Mouse (Mus musculus): ENCODE data around the gene Alkbh6.

The Alkbh6 gene

GRCm38 (mm10) chr7:30295103-30295502, 13.4 kb upstream of the Alkbh6 start:
- DNase-seq (ENCODE audit: extremely low spot score): no peak

GRCm38 (mm10) chr7:30296816-30297215, 11.7 kb upstream of the Alkbh6 start:
- no peak for DNase-seq (ENCODE audit: extremely low spot score)

- no peak for DNase-seq (ENCODE audit: extremely low spot score)
These were observed 11.3 kb upstream of the Alkbh6 start for GRCm38 (mm10) chr7:30297266-30297665.

GRCm38 (mm10) chr7:30300914-30301313, 7.6 kb upstream of the Alkbh6 start:
- no peak for DNase-seq (ENCODE audit: extremely low spot score)

- DNase-seq (ENCODE audit: extremely low spot score): no peak
These were observed 2.3 kb upstream of the Alkbh6 start for GRCm38 (mm10) chr7:30306083-30306779.

- DNase-seq (ENCODE audit: extremely low spot score): no peak
These were observed 1.0 kb downstream of the Alkbh6 start for GRCm38 (mm10) chr7:30309395-30310129.

- no peak for DNase-seq (ENCODE audit: extremely low spot score)
These were observed 1.6 kb downstream of the Alkbh6 start for GRCm38 (mm10) chr7:30310136-30310535.

- DNase-seq (ENCODE audit: extremely low spot score): no peak
These were observed 5.3 kb downstream of the Alkbh6 start for GRCm38 (mm10) chr7:30313666-30314320.

GRCm38 (mm10) chr7:30314721-30315155, 6.2 kb downstream of the Alkbh6 start, which contains the start of gene Syne4:
TSS of gene Syne4 (plus strand) at chr7:30314807.
- DNase-seq (ENCODE audit: extremely low spot score): peak; percentile 57

- DNase-seq (ENCODE audit: extremely low spot score): no peak
These were observed 7.3 kb downstream of the Alkbh6 start for GRCm38 (mm10) chr7:30315559-30316529.

GRCm38 (mm10) chr7:30318142-30318541, 9.6 kb downstream of the Alkbh6 start:
- DNase-seq (ENCODE audit: extremely low spot score): no peak

GRCm38 (mm10) chr7:30320946-30321345, 12.4 kb downstream of the Alkbh6 start:
- DNase-seq (ENCODE audit: extremely low spot score): no peak

- peak; percentile 62 for DNase-seq (ENCODE audit: extremely low spot score)
These were observed 13.2 kb downstream of the Alkbh6 start, which contains the start of gene E130208F15Rik for GRCm38 (mm10) chr7:30321539-30322284. TSS of gene E130208F15Rik (plus strand) at chr7:30321740.

GRCm38 (mm10) chr7:30322285-30322667, 13.8 kb downstream of the Alkbh6 start:
- DNase-seq (ENCODE audit: extremely low spot score): peak; percentile 94

- no peak for DNase-seq (ENCODE audit: extremely low spot score)
These were observed 14.3 kb downstream of the Alkbh6 start for GRCm38 (mm10) chr7:30322865-30323264.

- no peak for DNase-seq (ENCODE audit: extremely low spot score)
These were observed 15.3 kb downstream of the Alkbh6 start, which contains the start of gene Sdhaf1 for GRCm38 (mm10) chr7:30323795-30324194. TSS of gene Sdhaf1 (minus strand) at chr7:30323895.

GRCm38 (mm10) chr7:30324300-30324944, 15.9 kb downstream of the Alkbh6 start:
- DNase-seq (ENCODE audit: extremely low spot score): no peak

- peak; percentile 62 for DNase-seq (ENCODE audit: extremely low spot score)
These were observed 16.8 kb downstream of the Alkbh6 start for GRCm38 (mm10) chr7:30325364-30325763.

GRCm38 (mm10) chr7:30326427-30326826, 17.9 kb downstream of the Alkbh6 start:
- no peak for DNase-seq (ENCODE audit: extremely low spot score)

- no peak for DNase-seq (ENCODE audit: extremely low spot score)
These were observed 18.6 kb downstream of the Alkbh6 start for GRCm38 (mm10) chr7:30327140-30327539.
